Mouse (Mus musculus) small intestine, adult 2 months (tissue): Measurements from ENCODE around the gene P2ry14. TPM values are rescaled to one million over a fixed set of nuclear protein-coding genes. Genes with fewer than 3 reads are reported as not detected.
"Not testable (repeated sequence)": the region's sequence is repeated elsewhere in the genome, so short reads cannot be mapped to it uniquely, and the experiment has no call there.

Experiments used
- H3K27ac ChIP-seq: fragments of 200-500 bp; 2 replicates; pipeline ENCODE4 v1.5.1; 2012; ENCODE audit warnings: low read depth, low read length, control low read depth, inconsistent platforms; ENCODE audit not compliant: insufficient read depth
- H3K27me3 ChIP-seq: fragments of 200-500 bp; 2 replicates; pipeline ENCODE4 v1.6.1; 2012; ENCODE audit warnings: mild to moderate bottlenecking, moderate library complexity, low read length, inconsistent platforms; ENCODE audit not compliant: control insufficient read depth, insufficient read depth
- H3K36me3 ChIP-seq: fragments of 200-500 bp; 2 replicates; pipeline ENCODE4 v1.6.1; 2012; ENCODE audit warnings: mild to moderate bottlenecking, low read length, control low read depth, inconsistent platforms; ENCODE audit not compliant: control insufficient read depth, insufficient read depth
- H3K4me1 ChIP-seq: fragments of 200-500 bp; 2 replicates; pipeline ENCODE4 v1.6.1; 2012; ENCODE audit warnings: low read length, inconsistent platforms, mixed read lengths; ENCODE audit not compliant: control insufficient read depth, insufficient read depth, insufficient read length
- H3K4me3 ChIP-seq: fragments of 200-500 bp; 2 replicates; pipeline ENCODE4 v1.5.1; 2012; ENCODE audit warnings: low read depth, mild to moderate bottlenecking, control low read depth, inconsistent platforms, low read length, moderate library complexity
- CTCF ChIP-seq: fragments of 200-500 bp; IDR thresholded peaks from 2 replicates; pipeline ENCODE4 v1.5.1; 2012; ENCODE audit warnings: low read depth, mild to moderate bottlenecking, control low read depth, inconsistent platforms, low read length, moderate library complexity, mixed read lengths; ENCODE audit not compliant: insufficient replicate concordance, insufficient read length; ENCODE audit errors: extremely low read depth
- POLR2A ChIP-seq: fragments of 200-500 bp; IDR thresholded peaks from 2 replicates; pipeline ENCODE4 v1.6.1; 2012; ENCODE audit warnings: low read depth, mild to moderate bottlenecking, control low read depth, inconsistent platforms, low read length, moderate library complexity
- WGBS: fragments of 180-500 bp; shearing (Covaris S2); methylation state at CpG from one replicate; pipeline ENCODE4 v1.1.7; 2018; 5-methylcytosine and 5-hydroxymethylcytosine counted together
- polyA plus RNA-seq: library from polyadenylated mRNA; depleted of rRNA; stranded (reverse); fragments of >200 nt; gene quantifications from 2 replicates; pipeline ENCODE4 v1.2.3, GENCODE M21; 2012; rRNA removed

Gene P2ry14
- polyA plus RNA-seq, 1 experiment: 3.4 TPM

GRCm38 (mm10) chr3:59080293-59080916, 73.0 kb downstream of the P2ry14 start:
- Histone ChIP-seq H3K27ac (no peak overlapping the region), H3K4me3 (no peak overlapping the region), H3K27me3 (no peaks in the 10 kb centered on the region), H3K36me3 (no peaks in the 10 kb centered on the region), H3K4me1 (no peaks in the 10 kb centered on the region)
- 53% methylated on average over 6 of the region's 6 CpGs for WGBS
- TF ChIP-seq CTCF (no peak), POLR2A (no peak)

- H3K27ac ChIP-seq: no peak overlapping the region
- H3K36me3 ChIP-seq: no peaks in the 10 kb centered on the region
- H3K27me3 ChIP-seq: no peaks in the 10 kb centered on the region
- H3K4me1 ChIP-seq: no peaks in the 10 kb centered on the region
- 36% methylated on average over 4 of the region's 4 CpGs for WGBS
- H3K4me3 ChIP-seq: no peak overlapping the region
- TF ChIP-seq POLR2A (no peak), CTCF (no peak)
Observed at GRCm38 (mm10) chr3:59079327-59079726, 74.1 kb downstream of the P2ry14 start.

GRCm38 (mm10) chr3:59078585-59078984, 74.8 kb downstream of the P2ry14 start:
- no peak for TF ChIP-seq POLR2A
- no peak for TF ChIP-seq CTCF
- Histone ChIP-seq H3K4me1 (no peaks in the 10 kb centered on the region), H3K4me3 (no peak overlapping the region), H3K36me3 (no peaks in the 10 kb centered on the region), H3K27me3 (no peaks in the 10 kb centered on the region), H3K27ac (no peak overlapping the region)
- 63% methylated on average over 11 of the region's 11 CpGs for WGBS

- H3K4me1 ChIP-seq: no peaks in the 10 kb centered on the region
- WGBS: 23% methylated on average over 4 of the region's 4 CpGs
- TF ChIP-seq CTCF (no peak), POLR2A (no peak)
Observed at GRCm38 (mm10) chr3:59077278-59077677, 76.1 kb downstream of the P2ry14 start.

GRCm38 (mm10) chr3:59069071-59069470, 84.3 kb downstream of the P2ry14 start:
- 40% methylated on average over 1 of the region's 1 CpGs for WGBS
- H3K36me3 ChIP-seq, H3K4me3 ChIP-seq, H3K27me3 ChIP-seq, H3K27ac ChIP-seq, H3K4me1 ChIP-seq: not testable (repeated sequence)

More at GRCm38 (mm10) chr3:59077278-59077677, 76.1 kb downstream of the P2ry14 start:
- no peaks in the 10 kb centered on the region for H3K27me3 ChIP-seq
- no peak overlapping the region for H3K27ac ChIP-seq
- no peak overlapping the region for H3K4me3 ChIP-seq
- no peaks in the 10 kb centered on the region for H3K36me3 ChIP-seq

GRCm38 (mm10) chr3:59066558-59067294, 86.7 kb downstream of the P2ry14 start:
- Histone ChIP-seq H3K27ac (no peak overlapping the region), H3K4me1 (peaks cover 2% of the 10 kb centered on the region; the same call in 1 of the 2 replicates), H3K36me3 (no peaks in the 10 kb centered on the region), H3K27me3 (no peaks in the 10 kb centered on the region), H3K4me3 (no peak overlapping the region)
- TF ChIP-seq CTCF (no peak), POLR2A (no peak)
- WGBS: 72% methylated on average over 8 of the region's 8 CpGs

GRCm38 (mm10) chr3:59065937-59066336, 87.5 kb downstream of the P2ry14 start:
- Histone ChIP-seq H3K27ac (no peak overlapping the region), H3K36me3 (no peaks in the 10 kb centered on the region), H3K4me1 (peaks cover 2% of the 10 kb centered on the region; the same call in 1 of the 2 replicates), H3K4me3 (no peak overlapping the region), H3K27me3 (no peaks in the 10 kb centered on the region)
- TF ChIP-seq CTCF (no peak), POLR2A (no peak)
- WGBS: 62% methylated on average over 3 of the region's 3 CpGs

Other genes with a start within 250 kb of the P2ry14 start
- 0.43 and 0.47 TPM in 2 replicates for gene Med12l, start 147.8 kb downstream of the P2ry14 start, polyA plus RNA-seq
- 0.32 and 0.49 TPM in 2 replicates for gene Gpr171, start 51.8 kb downstream of the P2ry14 start, polyA plus RNA-seq
- not detected in 2 replicates for gene Gpr87, start 41.5 kb upstream of the P2ry14 start, polyA plus RNA-seq
- 0.50 and 0.74 TPM in 2 replicates for gene P2ry13, start 57.3 kb upstream of the P2ry14 start, polyA plus RNA-seq
- gene P2ry12, start 109.3 kb upstream of the P2ry14 start, polyA plus RNA-seq: 0.56 and 1.1 TPM in 2 replicates
- 0.22 and 1.0 TPM in 2 replicates for gene Igsf10, start 190.8 kb upstream of the P2ry14 start, polyA plus RNA-seq